Mouse (Mus musculus): Measurements from ENCODE around the gene Rassf3.

The Rassf3 gene

DNA sequence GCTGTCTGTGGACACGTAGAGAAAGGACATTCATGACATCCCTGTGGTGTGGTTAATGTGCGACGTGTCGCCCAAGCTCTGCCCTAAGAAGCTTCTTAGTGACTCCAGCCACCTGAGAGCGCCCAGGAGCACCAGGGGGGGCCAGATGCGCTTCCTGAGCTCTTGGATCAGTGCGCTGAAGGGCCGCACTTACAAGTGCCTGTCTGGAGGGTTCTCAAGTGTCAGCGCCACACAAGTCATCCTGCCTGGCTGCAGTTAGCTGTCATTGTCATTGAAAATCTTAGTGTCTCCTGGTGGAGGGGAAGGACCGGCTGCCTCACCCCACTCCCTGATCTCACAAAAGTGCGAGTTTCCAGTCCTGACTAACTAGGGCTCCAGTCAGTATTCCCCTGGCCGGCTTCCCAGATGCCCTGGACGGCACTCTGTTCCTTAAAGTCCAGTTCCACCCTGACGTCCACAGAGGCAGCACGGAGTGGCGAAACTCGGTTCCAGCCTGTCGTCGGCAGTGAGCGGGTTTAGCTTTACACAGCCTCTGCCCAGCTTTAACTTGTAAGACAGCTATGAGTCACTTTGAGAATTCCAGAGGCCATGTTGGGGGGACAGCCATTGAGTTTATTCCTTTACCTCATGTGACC, 80.5 kb downstream of the Rassf3 start:
- peak in 1 of 2 experiments; percentile 21 for DNase-seq

DNA sequence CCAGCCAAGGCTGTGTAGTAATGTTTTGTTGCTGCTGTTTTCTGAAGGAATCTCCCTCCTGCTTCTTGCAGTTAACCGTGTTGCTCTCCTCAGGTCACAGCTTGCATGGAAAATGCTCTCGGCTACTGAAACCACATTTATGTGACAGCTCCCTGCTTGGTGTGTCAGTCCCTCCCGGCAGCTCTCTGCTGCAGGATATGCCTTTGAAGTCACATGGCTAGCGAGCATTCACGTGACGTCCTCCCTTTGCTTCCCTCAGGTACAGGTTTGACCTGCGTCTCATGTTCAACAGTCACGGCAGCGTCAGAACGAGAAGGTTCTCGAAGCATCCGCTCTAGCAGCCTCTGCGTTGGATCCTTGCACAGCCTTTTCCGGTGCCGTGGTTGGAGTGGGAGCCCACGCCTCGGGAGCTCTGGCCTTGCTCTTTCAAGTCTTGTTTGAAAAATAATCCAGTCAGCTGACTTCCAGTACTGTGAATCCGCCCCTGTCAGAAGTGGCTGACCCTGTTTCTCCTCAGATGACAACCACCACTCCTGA, 81.3 kb downstream of the Rassf3 start:
- DNase-seq, result no peak

GRCm38 (mm10) chr10:121394270-121394669, 81.9 kb downstream of the Rassf3 start:
- no peak for DNase-seq

DNA sequence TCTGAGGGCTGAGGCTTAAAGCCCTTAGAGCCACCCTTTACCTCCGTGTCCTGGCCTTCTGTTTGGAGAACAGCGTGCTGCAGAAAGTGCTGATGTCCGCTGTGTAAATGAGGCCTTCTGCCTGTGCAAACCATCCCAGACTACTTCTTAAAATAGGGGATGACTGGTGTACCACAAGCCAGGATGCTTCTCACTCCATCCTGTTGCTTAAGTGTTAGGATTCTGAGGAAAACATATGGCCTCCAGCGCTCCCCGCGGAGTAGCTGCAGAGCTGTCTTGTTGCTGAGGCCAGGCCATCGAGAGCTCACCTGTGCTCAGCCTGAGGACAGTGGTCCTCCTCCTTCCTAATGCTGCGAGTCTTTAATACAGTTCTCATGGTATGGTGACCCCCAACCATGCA, 84.2 kb downstream of the Rassf3 start:
- DNase-seq, result no peak

GRCm38 (mm10) chr10:121390602-121391001, 85.5 kb downstream of the Rassf3 start:
- no peak for DNase-seq

GRCm38 (mm10) chr10:121386347-121386746, 89.8 kb downstream of the Rassf3 start:
- DNase-seq, result peak in 1 of 2 experiments; percentile 28

DNA sequence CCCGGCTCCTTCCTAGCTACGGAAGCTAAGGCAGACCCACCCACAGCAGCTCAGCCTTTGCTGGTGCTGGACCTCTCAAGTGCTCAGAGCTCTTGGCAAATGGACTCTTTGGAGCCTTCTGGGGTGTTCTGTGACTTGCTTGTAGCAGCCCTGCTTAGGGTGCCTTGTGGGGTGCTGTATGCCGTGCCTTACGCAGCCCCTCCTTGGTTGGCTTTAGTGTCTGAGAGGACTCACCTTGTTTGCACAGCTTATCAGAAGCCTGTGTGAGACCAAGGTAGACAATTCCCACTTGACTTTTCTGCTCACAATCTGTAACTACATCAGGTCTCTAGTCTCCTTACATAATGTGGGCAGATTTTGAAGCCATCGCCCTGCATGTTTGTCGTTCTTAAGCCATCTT, 90.5 kb downstream of the Rassf3 start:
- DNase-seq, result no peak

- no peak for DNase-seq
These were observed 91.4 kb downstream of the Rassf3 start for GRCm38 (mm10) chr10:121384710-121385109.

GRCm38 (mm10) chr10:121381280-121381679, 94.9 kb downstream of the Rassf3 start:
- DNase-seq, result no peak

DNA sequence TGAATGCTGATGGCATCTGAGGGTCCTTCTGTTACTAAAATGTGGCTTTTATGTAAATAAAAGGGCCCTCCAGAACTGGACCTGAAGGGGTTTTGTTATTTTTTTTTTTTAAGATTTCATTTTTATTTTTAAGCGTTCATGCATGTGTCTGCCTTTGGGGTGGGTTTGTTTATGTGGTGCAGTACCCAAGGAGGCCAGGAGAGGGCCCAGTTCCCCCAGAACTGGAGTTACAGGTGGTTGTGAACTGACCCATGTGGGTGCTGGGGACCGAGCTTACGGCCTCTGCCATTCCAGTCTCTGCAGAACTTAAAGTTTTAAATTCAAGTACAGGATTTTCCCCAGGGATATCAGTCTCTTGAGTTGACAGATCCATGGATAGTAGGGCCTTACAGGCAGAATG, 96.8 kb downstream of the Rassf3 start:
- DNase-seq, result no peak

GRCm38 (mm10) chr10:121376530-121377271, 99.4 kb downstream of the Rassf3 start:
- DNase-seq, result no peak

GRCm38 (mm10) chr10:121375649-121376493, 100.3 kb downstream of the Rassf3 start:
- no peak for DNase-seq

- no peak for DNase-seq
These were observed 101.2 kb downstream of the Rassf3 start for GRCm38 (mm10) chr10:121374693-121375620.

GRCm38 (mm10) chr10:121374013-121374412, 102.1 kb downstream of the Rassf3 start:
- no peak for DNase-seq

- DNase-seq, result no peak
These were observed 105.4 kb downstream of the Rassf3 start for GRCm38 (mm10) chr10:121370777-121371176.

- DNase-seq, result no peak
These were observed 107.2 kb downstream of the Rassf3 start for GRCm38 (mm10) chr10:121368783-121369465.

DNA sequence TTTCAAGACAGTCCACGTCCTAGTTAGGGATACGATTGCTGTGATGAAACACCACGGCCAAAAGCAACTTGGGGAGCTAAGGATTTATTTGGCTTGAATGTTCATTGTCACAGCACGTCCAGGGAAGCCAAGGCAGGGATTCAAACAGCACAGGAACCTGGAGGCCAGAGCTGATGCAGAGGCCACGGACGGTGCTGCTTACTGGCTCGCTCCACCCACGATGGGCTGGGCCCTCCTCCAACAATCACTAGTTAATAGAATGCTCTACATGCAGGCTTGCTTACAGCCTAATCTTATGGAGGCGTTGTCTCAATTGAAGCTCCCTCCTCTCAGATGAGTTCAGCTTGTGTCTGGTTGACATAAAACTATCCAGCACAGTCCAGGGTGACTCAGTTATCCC, 108.4 kb downstream of the Rassf3 start:
- no peak for DNase-seq

DNA sequence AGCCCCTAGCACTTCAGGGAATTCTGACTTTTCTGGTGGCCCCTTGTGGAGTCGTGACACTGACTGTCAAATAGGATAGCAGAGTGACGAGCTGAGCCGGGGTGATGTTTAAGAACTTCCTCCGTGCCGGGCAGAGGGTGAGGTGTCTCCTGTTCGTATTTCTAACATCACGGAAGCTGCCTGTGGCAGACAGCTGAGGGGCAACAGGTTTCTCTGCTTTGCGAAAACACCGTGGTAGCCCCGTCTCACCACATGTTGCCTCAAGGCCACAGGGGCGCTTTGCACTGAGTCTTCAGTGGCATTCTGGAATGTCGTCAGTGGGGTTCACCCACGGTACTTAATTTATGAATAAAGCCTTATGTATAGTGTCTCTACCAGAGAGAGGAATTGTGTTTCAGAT, 108.9 kb downstream of the Rassf3 start:
- no peak for DNase-seq

DNA sequence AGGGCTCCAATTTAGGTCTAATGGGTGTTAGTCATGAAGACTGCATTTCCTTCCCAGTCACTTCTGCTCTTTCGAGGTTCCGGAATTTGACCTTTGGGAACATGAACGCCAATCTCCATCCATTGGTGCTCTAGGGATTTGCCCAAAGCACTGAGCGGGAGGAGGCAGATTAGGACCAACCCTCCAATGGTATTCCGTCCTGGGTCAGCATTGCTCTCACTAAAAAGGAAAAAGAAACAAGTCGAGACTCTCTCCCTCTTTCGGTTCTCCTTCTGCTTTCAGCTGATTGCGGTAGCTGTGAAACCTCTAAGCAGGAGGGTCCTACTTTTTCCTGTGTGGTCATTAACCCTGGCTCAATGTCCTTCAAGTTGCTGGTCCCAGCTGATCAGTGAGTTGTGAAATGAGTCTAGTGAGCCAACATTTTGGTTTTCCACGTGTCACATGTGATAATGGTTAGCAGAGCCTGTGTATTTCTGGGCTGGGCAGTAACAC, 110.3 kb downstream of the Rassf3 start:
- DNase-seq, result peak in 1 of 2 experiments; percentile 27

GRCm38 (mm10) chr10:121364801-121365564, 111.2 kb downstream of the Rassf3 start, which contains the start of gene Gns:
Gene Gns, plus strand, starts transcription at chr10:121365090.
- peak; percentile 97 to 98 for DNase-seq

Data from cerebellum, postnatal 10 days (tissue).